Mouse (Mus musculus) spleen, adult 2 months (tissue): ENCODE data around the gene 4933424G06Rik.

ENCODE experiments used
- CTCF ChIP-seq: fragments of 200-500 bp; IDR thresholded peaks from 2 replicates; pipeline ENCODE4 v1.5.1; 2011; ENCODE audit warnings: mild to moderate bottlenecking, inconsistent platforms; ENCODE audit not compliant: insufficient read depth, insufficient read length, insufficient replicate concordance; ENCODE audit errors: extremely low read depth
- POLR2A ChIP-seq: fragments of 200-500 bp; IDR thresholded peaks from 2 replicates; pipeline ENCODE4 v1.6.1; 2011; ENCODE audit warnings: low read depth, low read length, inconsistent platforms

GRCm38 (mm10) chr1:36744268-36744944, 34.5 kb downstream of the 4933424G06Rik start:
- TF ChIP-seq CTCF (peak; percentile 68; the same call in 1 of the 2 replicates), POLR2A (no peak)
